Mouse (Mus musculus) intestine, postnatal 0 days (tissue): ENCODE measurements around the gene Tbce. TPM values are rescaled to one million over a fixed set of nuclear protein-coding genes. Genes with fewer than 3 reads are reported as not detected.

Source experiments
- ATAC-seq: fragments of 200-750 bp; cut with Nextera tagmentation; 2 replicates; pipeline ENCODE4 v1.8.0; 2017; ENCODE audit warnings: mild to moderate bottlenecking, moderate TSS enrichment, moderate library complexity
- H3K27ac ChIP-seq: fragments of 300-500 bp; sonication (generic); 2 replicates; pipeline ENCODE4 v1.5.1; 2014; ENCODE audit warnings: mild to moderate bottlenecking, low read depth, low read length, moderate library complexity
- H3K27me3 ChIP-seq: fragments of 300-500 bp; sonication (generic); replicated peaks from 2 replicates; pipeline ENCODE4 v1.6.1; 2014; ENCODE audit warnings: low read length, mixed read lengths; ENCODE audit not compliant: control insufficient read depth, insufficient read depth
- H3K36me3 ChIP-seq: fragments of 300-500 bp; sonication (generic); 2 replicates; pipeline ENCODE4 v1.6.1; 2014; ENCODE audit warnings: mild to moderate bottlenecking, moderate library complexity; ENCODE audit not compliant: control insufficient read depth, insufficient read depth
- H3K4me1 ChIP-seq: fragments of 300-500 bp; sonication (generic); replicated peaks from 2 replicates; pipeline ENCODE4 v1.6.1; 2014; ENCODE audit warnings: antibody characterized with exemption, low read length, mixed read lengths; ENCODE audit not compliant: control insufficient read depth, insufficient read depth
- H3K4me2 ChIP-seq: fragments of 300-500 bp; sonication (generic); replicated peaks from 2 replicates; pipeline ENCODE4 v1.6.1; 2014; ENCODE audit warnings: low read depth, mild to moderate bottlenecking, moderate library complexity
- H3K4me3 ChIP-seq: fragments of 300-500 bp; sonication (generic); 2 replicates; pipeline ENCODE4 v1.5.1; 2014; ENCODE audit warnings: low read depth, low read length
- H3K9ac ChIP-seq: fragments of 300-500 bp; sonication (generic); 2 replicates; pipeline ENCODE4 v1.6.1; 2014; ENCODE audit warnings: mild to moderate bottlenecking, low read depth, low read length
- H3K9me3 ChIP-seq: fragments of 300-500 bp; sonication (generic); 2 replicates; pipeline ENCODE4 v1.6.1; 2016; ENCODE audit warnings: mixed run types; ENCODE audit not compliant: control insufficient read depth
- CTCF ChIP-seq: sonication (generic); IDR thresholded peaks from 2 replicates; pipeline ENCODE4 v1.5.1; 2016; ENCODE audit warnings: low read depth, mild to moderate bottlenecking, control low read depth, antibody characterized with exemption, moderate library complexity
- WGBS: fragments of 180-500 bp; shearing (Covaris S2); extraction: QIAGEN DNeasy Blood & Tissue Kit; methylation state at CpG from one replicate; pipeline ENCODE4 v1.1.7; 2014; 5-methylcytosine and 5-hydroxymethylcytosine counted together
- polyA plus RNA-seq: library from polyadenylated mRNA; unstranded; fragments of >200 nt; fragmentation: Nextera tagmentation; extraction: Ambion mirVana; gene quantifications from 2 replicates; pipeline ENCODE4 v1.2.1, GENCODE M21; 2015

The Tbce gene
- polyA plus RNA-seq = 25.7 and 26.9 TPM in 2 replicates

GRCm38 (mm10) chr13:14039292-14039965, at the start of gene Tbce:
TSS of gene Tbce (minus strand) at chr13:14039638.
- H3K4me3 ChIP-seq = peak within 1 kb of the TSS; percentile 55
- peak within 1 kb of the TSS; percentile 59 for H3K9ac ChIP-seq
- peak within 1 kb of the TSS; percentile 90 for H3K4me2 ChIP-seq
- H3K27me3 ChIP-seq = no peaks in the 10 kb centered on the region
- ATAC-seq = peak; percentile 94
- TF ChIP-seq CTCF = peak; percentile 14; the same call in 1 of the 2 replicates
- H3K27ac ChIP-seq = peak within 1 kb of the TSS; percentile 92
- H3K9me3 ChIP-seq = no peaks in the 10 kb centered on the region
- no peaks in the 10 kb centered on the region for H3K4me1 ChIP-seq
- no peaks in the 10 kb centered on the region for H3K36me3 ChIP-seq
- under 1% methylated on average over 35 of the region's 35 CpGs for WGBS

- H3K36me3 ChIP-seq = no peaks in the 10 kb centered on the region
- no peak overlapping the region for H3K27ac ChIP-seq
- TF ChIP-seq CTCF = no peak
- 0 out of 2 replicates have a peak overlapping the region, but pooled peaks have one; percentile 6 for H3K4me2 ChIP-seq
- H3K4me3 ChIP-seq = no peak overlapping the region
- H3K4me1 ChIP-seq = peaks cover 4% of the 10 kb centered on the region; the same call in 1 of the 2 replicates
- peak; percentile 71 for ATAC-seq
- 62% methylated on average over 1 of the region's 1 CpGs for WGBS
- H3K9ac ChIP-seq = no peak overlapping the region
- H3K9me3 ChIP-seq = no peaks in the 10 kb centered on the region
- no peaks in the 10 kb centered on the region for H3K27me3 ChIP-seq
Measured at GRCm38 (mm10) chr13:14088669-14089068, 49.2 kb upstream of the Tbce start.

GRCm38 (mm10) chr13:14075326-14075725, 35.9 kb upstream of the Tbce start:
- ATAC-seq = no peak
- no peak for TF ChIP-seq CTCF
- WGBS = 77% methylated on average over 1 of the region's 1 CpGs
- no peaks in the 10 kb centered on the region for H3K9me3 ChIP-seq
- H3K27me3 ChIP-seq = no peaks in the 10 kb centered on the region
- no peaks in the 10 kb centered on the region for H3K4me1 ChIP-seq
- no peak overlapping the region for H3K4me3 ChIP-seq
- no peaks in the 10 kb centered on the region for H3K36me3 ChIP-seq
- H3K4me2 ChIP-seq = no peak overlapping the region
- no peak overlapping the region for H3K27ac ChIP-seq
- H3K9ac ChIP-seq = no peak overlapping the region

- Histone ChIP-seq H3K9me3 (no peaks in the 10 kb centered on the region), H3K4me2 (no peak overlapping the region), H3K27ac (no peak overlapping the region), H3K4me1 (no peaks in the 10 kb centered on the region), H3K27me3 (no peaks in the 10 kb centered on the region), H3K9ac (no peak overlapping the region), H3K36me3 (no peaks in the 10 kb centered on the region), H3K4me3 (no peak overlapping the region)
- WGBS = 91% methylated on average over 1 of the region's 1 CpGs
- no peak for ATAC-seq
- no peak for TF ChIP-seq CTCF
Measured at GRCm38 (mm10) chr13:14074371-14074770, 34.9 kb upstream of the Tbce start.

GRCm38 (mm10) chr13:14069291-14069690, 29.9 kb upstream of the Tbce start:
- no peak overlapping the region for H3K27ac ChIP-seq
- H3K4me3 ChIP-seq = no peak overlapping the region
- no peaks in the 10 kb centered on the region for H3K27me3 ChIP-seq
- TF ChIP-seq CTCF = no peak
- H3K9me3 ChIP-seq = no peaks in the 10 kb centered on the region
- ATAC-seq = no peak
- H3K4me1 ChIP-seq = 0 out of 2 replicates have a peak, but pooled peaks cover 2% of the 10 kb centered on the region
- WGBS = 88% methylated on average over 1 of the region's 1 CpGs
- H3K36me3 ChIP-seq = no peaks in the 10 kb centered on the region; the same call in 1 of the 2 replicates
- H3K9ac ChIP-seq = no peak overlapping the region
- H3K4me2 ChIP-seq = no peak overlapping the region

- no peak overlapping the region for H3K4me2 ChIP-seq
- no peak for TF ChIP-seq CTCF
- ATAC-seq = no peak
- no peaks in the 10 kb centered on the region for H3K9me3 ChIP-seq
- no peak overlapping the region for H3K4me3 ChIP-seq
- no peak overlapping the region for H3K27ac ChIP-seq
- no peak overlapping the region for H3K9ac ChIP-seq
- no peaks in the 10 kb centered on the region for H3K27me3 ChIP-seq
- 0 out of 2 replicates have a peak, but pooled peaks cover 2% of the 10 kb centered on the region for H3K4me1 ChIP-seq
- no peaks in the 10 kb centered on the region; the same call in 1 of the 2 replicates for H3K36me3 ChIP-seq
Measured at GRCm38 (mm10) chr13:14068035-14068434, 28.6 kb upstream of the Tbce start.
